Mouse (Mus musculus): ENCODE measurements at regions not wholly inside any gene's neighbourhood (a gene's known extent, or its start where the extent isn't known, plus 50 kb on each side); places are given as distances from the start of the nearest gene placed in this dataset.

GRCm38 (mm10) chr2:117915821-117916220 is 195.9 kb upstream of the Thbs1 start:
- DNase-seq (ENCODE audit: low spot score), result no peak

- DNase-seq (ENCODE audit: low spot score), result no peak
These were observed 194.5 kb upstream of the Thbs1 start for GRCm38 (mm10) chr2:117917181-117917580.

- no peak for DNase-seq (ENCODE audit: low spot score)
These were observed 186.8 kb upstream of the Thbs1 start for GRCm38 (mm10) chr2:117924877-117925276.

GRCm38 (mm10) chr2:117925412-117925811 is 186.3 kb upstream of the Thbs1 start:
- DNase-seq (ENCODE audit: low spot score), result no peak

GRCm38 (mm10) chr2:117928062-117928461 is 183.6 kb upstream of the Thbs1 start:
- DNase-seq (ENCODE audit: low spot score), result no peak

- DNase-seq (ENCODE audit: low spot score), result no peak
These were observed 182.1 kb upstream of the Thbs1 start for GRCm38 (mm10) chr2:117929586-117929985.

- DNase-seq (ENCODE audit: low spot score), result no peak
These were observed 180.7 kb upstream of the Thbs1 start for GRCm38 (mm10) chr2:117930895-117931537.

GRCm38 (mm10) chr2:117936590-117936989 is 175.1 kb upstream of the Thbs1 start:
- DNase-seq (ENCODE audit: low spot score), result no peak

- DNase-seq (ENCODE audit: low spot score), result no peak
These were observed 173.2 kb upstream of the Thbs1 start for GRCm38 (mm10) chr2:117938283-117939049.

GRCm38 (mm10) chr2:117941517-117942096 is 170.1 kb upstream of the Thbs1 start:
- DNase-seq (ENCODE audit: low spot score), result no peak

- no peak for DNase-seq (ENCODE audit: low spot score)
These were observed 168.0 kb upstream of the Thbs1 start for GRCm38 (mm10) chr2:117943666-117944065.

GRCm38 (mm10) chr2:117944325-117944724 is 167.4 kb upstream of the Thbs1 start:
- DNase-seq (ENCODE audit: low spot score), result no peak

GRCm38 (mm10) chr2:117944942-117945341 is 166.7 kb upstream of the Thbs1 start:
- no peak for DNase-seq (ENCODE audit: low spot score)

- DNase-seq (ENCODE audit: low spot score), result no peak
These were observed 161.0 kb upstream of the Thbs1 start for GRCm38 (mm10) chr2:117950431-117951336.

GRCm38 (mm10) chr2:117951337-117951718 is 160.3 kb upstream of the Thbs1 start:
- no peak for DNase-seq (ENCODE audit: low spot score)

GRCm38 (mm10) chr2:117958737-117959136 is 152.9 kb upstream of the Thbs1 start:
- no peak for DNase-seq (ENCODE audit: low spot score)

GRCm38 (mm10) chr2:117959440-117959839 is 152.2 kb upstream of the Thbs1 start:
- no peak for DNase-seq (ENCODE audit: low spot score)

- no peak for DNase-seq (ENCODE audit: low spot score)
These were observed 149.1 kb upstream of the Thbs1 start for GRCm38 (mm10) chr2:117962531-117962930.

GRCm38 (mm10) chr2:117963526-117963925 is 148.2 kb upstream of the Thbs1 start:
- no peak for DNase-seq (ENCODE audit: low spot score)

- DNase-seq (ENCODE audit: low spot score), result no peak
These were observed 145.9 kb upstream of the Thbs1 start for GRCm38 (mm10) chr2:117965758-117966157.

GRCm38 (mm10) chr2:117968731-117969130 is 142.9 kb upstream of the Thbs1 start:
- DNase-seq (ENCODE audit: low spot score), result no peak

- DNase-seq (ENCODE audit: low spot score), result no peak
These were observed 141.0 kb upstream of the Thbs1 start for GRCm38 (mm10) chr2:117970631-117971030.
